Mouse (Mus musculus): Measurements from ENCODE around the gene Abhd5.

DNA sequence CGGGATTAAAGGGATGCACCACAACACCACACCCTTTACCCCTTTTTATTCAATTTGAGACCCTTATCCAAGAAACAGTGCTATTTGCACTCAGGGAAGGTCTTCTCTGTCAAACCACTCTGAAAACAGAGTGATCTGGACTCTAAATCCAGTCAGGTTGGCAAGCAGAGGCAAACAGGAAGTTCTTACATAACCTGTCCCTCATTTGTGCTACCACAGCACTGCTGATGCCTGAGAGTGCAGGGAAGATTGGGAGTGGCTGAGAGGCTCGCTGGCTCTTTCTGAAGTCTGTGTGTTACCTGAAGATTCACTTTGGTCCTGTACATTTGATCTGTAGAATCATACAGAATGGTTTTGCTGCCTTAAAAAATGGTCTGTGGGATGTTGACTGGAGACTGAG lies 14.7 kb upstream of the Abhd5 start:
- TF ChIP-seq CTCF (IDR thresholded peaks at IDR 0.05; ENCODE audit: low read depth) (no peak), EP300 (IDR thresholded peaks at IDR 0.05; ENCODE audit: low read depth) (no peak)

Measured in liver, postnatal 0 days (tissue).